Comparison of ENCODE assay signal across 20 mouse cellular contexts in genomic region chr13:36621333-36621659, GRCm38 (mm10).
"Had no signal": no experiment of that assay in that cellular context is flagged by ENCODE, and none has a peak within 500 bp of the region (broad histone marks: within the 10 kb centered on the region; RNA-seq: fewer than 3 reads in every experiment).

No protein-coding gene starts in this region.

- H3K4me3 ChIP-seq: gastrocnemius, adult 2 months; heart, embryonic 10.5 days; heart, embryonic 12.5 days; hindbrain, embryonic 10.5 days; hindbrain, embryonic 12.5 days; layer of hippocampus, adult 2 months; left cerebral cortex, adult 2 months; limb, embryonic 10.5 days; limb, embryonic 12.5 days; liver, embryonic 13.5 days had no signal

- H3K9me3 ChIP-seq: heart, embryonic 10.5 days; hindbrain, embryonic 12.5 days; limb, embryonic 10.5 days; liver, embryonic 13.5 days had no signal

- H3K4me2 ChIP-seq: heart, embryonic 12.5 days; hindbrain, embryonic 12.5 days; hindbrain, embryonic 14.5 days; limb, embryonic 12.5 days; liver, embryonic 13.5 days had no signal

- H3K9ac ChIP-seq: heart, embryonic 12.5 days; hindbrain, embryonic 12.5 days; hindbrain, embryonic 14.5 days; limb, embryonic 12.5 days; liver, embryonic 13.5 days had no signal

- H3K27ac ChIP-seq: gastrocnemius, adult 2 months; heart, embryonic 10.5 days; hindbrain, embryonic 10.5 days; hindbrain, embryonic 12.5 days; hindbrain, embryonic 14.5 days; layer of hippocampus, adult 2 months; left cerebral cortex, adult 2 months; limb, embryonic 10.5 days; limb, embryonic 12.5 days; liver, embryonic 13.5 days had no signal

- H3K4me1 ChIP-seq: heart, embryonic 10.5 days; heart, embryonic 12.5 days; hindbrain, embryonic 10.5 days; hindbrain, embryonic 12.5 days; limb, embryonic 10.5 days; limb, embryonic 12.5 days; liver, embryonic 13.5 days had no signal

- H3K36me3 ChIP-seq: heart, embryonic 10.5 days; heart, embryonic 12.5 days; hindbrain, embryonic 10.5 days; hindbrain, embryonic 12.5 days; limb, embryonic 10.5 days; limb, embryonic 12.5 days; liver, embryonic 13.5 days had no signal

- DNase-seq: gastrocnemius, adult 2 months; gastrocnemius, postnatal 10 days; gastrocnemius, postnatal 25 days; heart, adult 18-20 months; heart, postnatal 10 days; heart, postnatal 4 days; kidney, postnatal 10 days; kidney, postnatal 4 days had no signal

- ATAC-seq: hindbrain, embryonic 16.5 days; inflammation-experienced regulatory T-cells, adult 6 months had no signal

- H3K27me3 ChIP-seq: heart, embryonic 12.5 days; hindbrain, embryonic 12.5 days; limb, embryonic 12.5 days; liver, embryonic 13.5 days had no signal
